Mouse (Mus musculus) brain, embryonic 18.5 days (tissue): ENCODE measurements at regions not wholly inside any gene's neighbourhood (a gene's known extent, or its start where the extent isn't known, plus 50 kb on each side); places are given as distances from the start of the nearest gene placed in this dataset.

Experiments used
- DNase-seq: peaks from one replicate; pipeline ENCODE4 v3.0.0-alpha.2; 2012; ENCODE audit warnings: low read depth, low spot score

GRCm38 (mm10) chr7:76142455-76142854 is 87.2 kb upstream of the Agbl1 start:
- peak; percentile 26 for DNase-seq

- no peak for DNase-seq
Observed at GRCm38 (mm10) chr7:76146385-76146784, 83.3 kb upstream of the Agbl1 start.

- DNase-seq, result no peak
Observed at GRCm38 (mm10) chr7:76156869-76157268, 72.8 kb upstream of the Agbl1 start.

- no peak for DNase-seq
Observed at GRCm38 (mm10) chr7:76164191-76164590, 65.5 kb upstream of the Agbl1 start.

GRCm38 (mm10) chr7:76164735-76165630 is 64.7 kb upstream of the Agbl1 start:
- no peak for DNase-seq

GRCm38 (mm10) chr7:76170481-76170880 is 59.2 kb upstream of the Agbl1 start:
- DNase-seq, result no peak

- no peak for DNase-seq
Observed at GRCm38 (mm10) chr7:76176235-76176634, 53.5 kb upstream of the Agbl1 start.

GRCm38 (mm10) chr7:76177420-76177819 is 52.3 kb upstream of the Agbl1 start:
- DNase-seq, result no peak
